Mouse (Mus musculus) G1E (cell line): Measurements from ENCODE around the gene Dach1. TPM values are rescaled to one million over a fixed set of nuclear protein-coding genes. Genes with fewer than 3 reads are reported as not detected.

Experiments used
- ATAC-seq: 2 replicates; pipeline ENCODE4 v1.8.0; 2016; ENCODE audit warnings: mild to moderate bottlenecking; ENCODE audit not compliant: insufficient number of reproducible peaks, poor library complexity, low FRiP score, severe bottlenecking; ENCODE audit errors: extremely low read depth
- DNase-seq: peaks from one replicate; pipeline ENCODE4 v3.0.0; 2012; ENCODE audit warnings: low spot score
- H3K27me3 ChIP-seq: 2 replicates; pipeline ENCODE4 v1.6.1; 2012; ENCODE audit warnings: mild to moderate bottlenecking, low read length, inconsistent platforms; ENCODE audit not compliant: insufficient read depth
- H3K36me3 ChIP-seq: replicated peaks from 2 replicates; pipeline ENCODE3; 2012; ENCODE audit warnings: mild to moderate bottlenecking, inconsistent platforms
- H3K4me1 ChIP-seq: 2 replicates; pipeline ENCODE4 v1.6.1; 2012; ENCODE audit warnings: low read depth, low read length, inconsistent platforms, mixed read lengths; ENCODE audit not compliant: insufficient read depth
- H3K4me3 ChIP-seq: 2 replicates; pipeline ENCODE4 v1.5.1; 2012; ENCODE audit warnings: low read depth, mild to moderate bottlenecking, inconsistent platforms, low read length, moderate library complexity, mixed read lengths
- H3K9me3 ChIP-seq: replicated peaks from 2 replicates; pipeline ENCODE4 v1.6.1; 2012; ENCODE audit warnings: inconsistent platforms
- CTCF ChIP-seq: IDR thresholded peaks from 2 replicates; pipeline ENCODE4 v1.5.1; 2012; ENCODE audit warnings: low read depth, low read length, inconsistent platforms, mixed read lengths
- GATA1 ChIP-seq: IDR thresholded peaks from 2 replicates; pipeline ENCODE4 v1.6.1; 2012; ENCODE audit warnings: borderline replicate concordance, low read length, inconsistent platforms, mixed read lengths
- GATA2 ChIP-seq: IDR thresholded peaks from 2 replicates; pipeline ENCODE4 v1.6.1; 2012; ENCODE audit warnings: low read depth, low read length, inconsistent platforms, borderline replicate concordance
- POLR2AphosphoS5 ChIP-seq: IDR thresholded peaks from 2 replicates; pipeline ENCODE4 v1.6.1; 2012; ENCODE audit warnings: low read depth, low read length, inconsistent platforms; ENCODE audit not compliant: insufficient replicate concordance
- TAL1 ChIP-seq: conservative IDR thresholded peaks from 2 replicates; pipeline ENCODE4 v1.6.1; 2012; ENCODE audit warnings: low read depth, low read length, inconsistent platforms, mixed read lengths
- polyA plus RNA-seq: library from polyadenylated mRNA; stranded (reverse); fragments of >175 nt; gene quantifications from 2 replicates; pipeline ENCODE4 v1.2.3, GENCODE M21; 2012
- total RNA-seq, 2 experiments: library from RNA; stranded (forward) in 1 of 2; stranded (reverse) in 1 of 2; fragments of 200-1000 nt in 1 of 2; fragments of >200 nt in 1 of 2; fragmentation: Nextera tagmentation in 1 of 2; gene quantifications; 2 replicates each; pipeline ENCODE4 v1.2.3; 2014 to 2017

Dach1 gene
- total and polyA plus RNA-seq, 3 experiments, result 0.05 TPM; not detected in 2

- Histone ChIP-seq H3K4me1 (no peaks in the 10 kb centered on the region), H3K27me3 (no peaks in the 10 kb centered on the region), H3K9me3 (no peaks in the 10 kb centered on the region), H3K4me3 (no peak overlapping the region), H3K36me3 (no peaks in the 10 kb centered on the region)
- DNase-seq (no peak), ATAC-seq (no peak)
- TF ChIP-seq TAL1 (no peak), CTCF (no peak), GATA2 (no peak), POLR2AphosphoS5 (no peak)
Observed at GRCm38 (mm10) chr14:97982676-97983075, 186.9 kb downstream of the Dach1 start.

- DNase-seq, result no peak
- H3K4me3 ChIP-seq, result no peak overlapping the region
- no peaks in the 10 kb centered on the region for H3K4me1 ChIP-seq
- H3K9me3 ChIP-seq, result no peaks in the 10 kb centered on the region
- H3K36me3 ChIP-seq, result no peaks in the 10 kb centered on the region
- no peaks in the 10 kb centered on the region for H3K27me3 ChIP-seq
- TF ChIP-seq GATA2 (no peak), POLR2AphosphoS5 (no peak), GATA1 (no peak), CTCF (no peak), TAL1 (no peak)
- ATAC-seq, result no peak
Observed at GRCm38 (mm10) chr14:97980879-97981278, 188.7 kb downstream of the Dach1 start.

- H3K27me3 ChIP-seq, result no peaks in the 10 kb centered on the region
- no peaks in the 10 kb centered on the region for H3K4me1 ChIP-seq
- ATAC-seq, result no peak
- no peaks in the 10 kb centered on the region for H3K36me3 ChIP-seq
- no peak overlapping the region for H3K4me3 ChIP-seq
- no peak for DNase-seq
- no peaks in the 10 kb centered on the region for H3K9me3 ChIP-seq
- TF ChIP-seq GATA2 (no peak), CTCF (no peak), GATA1 (no peak), TAL1 (no peak), POLR2AphosphoS5 (no peak)
Observed at GRCm38 (mm10) chr14:97976091-97976490, 193.5 kb downstream of the Dach1 start.

- TF ChIP-seq CTCF, result no peak
- no peak for TF ChIP-seq POLR2AphosphoS5
- no peak for TF ChIP-seq TAL1
- TF ChIP-seq GATA2, result no peak
- TF ChIP-seq GATA1, result no peak
- H3K27me3 ChIP-seq, result no peaks in the 10 kb centered on the region
- ATAC-seq (no peak), DNase-seq (no peak)
- no peaks in the 10 kb centered on the region for H3K4me1 ChIP-seq
- H3K36me3 ChIP-seq, result no peaks in the 10 kb centered on the region
- no peak overlapping the region for H3K4me3 ChIP-seq
- no peaks in the 10 kb centered on the region for H3K9me3 ChIP-seq
Observed at GRCm38 (mm10) chr14:97975447-97975846, 194.1 kb downstream of the Dach1 start.

- Histone ChIP-seq H3K36me3 (no peaks in the 10 kb centered on the region), H3K9me3 (no peaks in the 10 kb centered on the region), H3K27me3 (no peaks in the 10 kb centered on the region), H3K4me3 (no peak overlapping the region), H3K4me1 (no peaks in the 10 kb centered on the region)
- TF ChIP-seq TAL1, result no peak
- TF ChIP-seq CTCF, result no peak
- no peak for TF ChIP-seq GATA2
- no peak for TF ChIP-seq GATA1
- no peak for TF ChIP-seq POLR2AphosphoS5
- DNase-seq, result no peak
- no peak for ATAC-seq
Observed at GRCm38 (mm10) chr14:97964543-97965069, 205.0 kb downstream of the Dach1 start.

- DNase-seq (no peak), ATAC-seq (no peak)
- H3K4me3 ChIP-seq, result no peak overlapping the region
- H3K9me3 ChIP-seq, result no peaks in the 10 kb centered on the region
- no peak for TF ChIP-seq CTCF
- TF ChIP-seq POLR2AphosphoS5, result no peak
- no peak for TF ChIP-seq TAL1
- TF ChIP-seq GATA2, result no peak
- TF ChIP-seq GATA1, result no peak
- H3K4me1 ChIP-seq, result no peaks in the 10 kb centered on the region
- no peaks in the 10 kb centered on the region for H3K27me3 ChIP-seq
- H3K36me3 ChIP-seq, result no peaks in the 10 kb centered on the region
Observed at GRCm38 (mm10) chr14:97963624-97964023, 205.9 kb downstream of the Dach1 start.

GRCm38 (mm10) chr14:97956356-97956755, 213.2 kb downstream of the Dach1 start:
- H3K4me1 ChIP-seq, result no peaks in the 10 kb centered on the region
- ATAC-seq (no peak), DNase-seq (no peak)
- H3K27me3 ChIP-seq, result no peaks in the 10 kb centered on the region
- TF ChIP-seq GATA1 (no peak), CTCF (no peak), TAL1 (no peak), POLR2AphosphoS5 (no peak), GATA2 (no peak)
- peaks cover 4% of the 10 kb centered on the region for H3K9me3 ChIP-seq
- H3K4me3 ChIP-seq, result no peak overlapping the region
- no peaks in the 10 kb centered on the region for H3K36me3 ChIP-seq
